ENCODE assay signal across 8 mouse cellular contexts in the genomic region with DNA sequence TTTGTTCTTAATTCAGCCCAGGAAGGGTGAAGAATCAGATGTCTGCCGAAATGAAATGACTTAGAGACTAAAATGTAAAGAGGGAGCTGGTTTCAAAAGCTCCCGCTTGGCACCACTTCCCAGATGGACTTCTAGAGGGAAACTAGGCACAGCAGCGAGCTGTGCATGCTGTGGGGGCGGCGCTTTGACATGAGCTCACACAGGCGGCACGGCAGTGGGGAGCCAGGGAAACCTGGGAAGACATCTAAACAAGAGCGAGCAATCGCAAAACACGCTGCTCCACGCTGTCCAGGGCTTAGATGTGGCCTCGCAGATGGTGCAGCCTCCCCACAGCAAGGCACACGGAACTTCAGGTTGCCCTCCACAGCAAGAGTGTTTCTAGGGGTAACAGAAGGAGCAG. TPM values are rescaled to one million over a fixed set of nuclear protein-coding genes. Genes with fewer than 3 reads are reported as not detected.
A peak's percentile ranks its signal among the peaks of the same experiment; 100 is the strongest.
DNase-seq lines count a peak whose midpoint lies in the region; ATAC-seq and TF ChIP-seq lines count a peak whose summit lies in the region.

No protein-coding gene starts in this region.

- H3K9ac ChIP-seq in intestine, embryonic 14.5 days (ENCODE audit: low read length): no peak overlapping the region
- H3K9ac ChIP-seq in intestine, postnatal 0 days (ENCODE audit: low read depth, low read length): no peak overlapping the region
- H3K9ac ChIP-seq in limb, embryonic 14.5 days (ENCODE audit: low read depth, low read length, severe bottlenecking): peak overlapping the region; percentile 1; the same call in 1 of the 2 replicates

- H3K4me1 ChIP-seq in intestine, embryonic 14.5 days (replicated peaks; ENCODE audit: control insufficient read depth, insufficient read depth, low read length): peaks cover 93% of the 10 kb centered on the region
- peaks cover 23% of the 10 kb centered on the region for H3K4me1 ChIP-seq in intestine, postnatal 0 days (replicated peaks; ENCODE audit: control insufficient read depth, insufficient read depth, low read length)
- peaks cover 88% of the 10 kb centered on the region for H3K4me1 ChIP-seq in embryonic facial prominence, embryonic 10.5 days
- peaks cover 84% of the 10 kb centered on the region for H3K4me1 ChIP-seq in limb, embryonic 14.5 days (ENCODE audit: control insufficient read depth, insufficient read depth, low read length)

- H3K27me3 ChIP-seq in intestine, embryonic 14.5 days (replicated peaks; ENCODE audit: control insufficient read depth, insufficient read depth, low read length): no peaks in the 10 kb centered on the region
- no peaks in the 10 kb centered on the region for H3K27me3 ChIP-seq in intestine, postnatal 0 days (replicated peaks; ENCODE audit: control insufficient read depth, insufficient read depth, low read length)
- no peaks in the 10 kb centered on the region for H3K27me3 ChIP-seq in embryonic facial prominence, embryonic 10.5 days (replicated peaks; ENCODE audit: low read depth, poor library complexity, severe bottlenecking)
- H3K27me3 ChIP-seq in limb, embryonic 14.5 days (ENCODE audit: control insufficient read depth, insufficient read depth, low read length): no peaks in the 10 kb centered on the region

- no peak for TF ChIP-seq CTCF in intestine, postnatal 0 days (IDR thresholded peaks at IDR 0.05; ENCODE audit: low read depth)

- DNase-seq in intestine, embryonic 14.5 days (ENCODE audit: low spot score): peak; percentile 65
- DNase-seq in R1 (ENCODE audit: low read depth, low spot score): peak; percentile 44
- DNase-seq in embryonic facial prominence, embryonic 10.5 days (ENCODE audit: low spot score): peak; percentile 48
- peak; percentile 43 for DNase-seq in limb, embryonic 14.5 days (ENCODE audit: low spot score)
- DNase-seq in T-cell, adult 2 months (ENCODE audit: low spot score): no peak
- DNase-seq in gastrocnemius, postnatal 4 days (ENCODE audit: low spot score in 2 of 2): no peak
- DNase-seq in urinary bladder, adult 18-20 months (ENCODE audit: low spot score in 2 of 2): no peak

- H3K4me2 ChIP-seq in intestine, embryonic 14.5 days (ENCODE audit: low read length): peak overlapping the region; percentile 26
- no peak overlapping the region; the same call in 1 of the 2 replicates for H3K4me2 ChIP-seq in intestine, postnatal 0 days (replicated peaks; ENCODE audit: low read depth)
- H3K4me2 ChIP-seq in limb, embryonic 14.5 days (replicated peaks; ENCODE audit: low read depth, low read length, severe bottlenecking): no peak overlapping the region; the same call in 1 of the 2 replicates

- peak overlapping the region; percentile 82 for H3K27ac ChIP-seq in intestine, embryonic 14.5 days (ENCODE audit: low read depth)
- no peak overlapping the region for H3K27ac ChIP-seq in intestine, postnatal 0 days (ENCODE audit: low read depth, low read length)
- peak overlapping the region; percentile 65 for H3K27ac ChIP-seq in embryonic facial prominence, embryonic 10.5 days (replicated peaks)
- H3K27ac ChIP-seq in limb, embryonic 14.5 days (replicated peaks; ENCODE audit: low read depth, low read length): peak overlapping the region; percentile 30

- no peaks in the 10 kb centered on the region for H3K9me3 ChIP-seq in intestine, embryonic 14.5 days (ENCODE audit: control insufficient read depth, low read length)
- no peaks in the 10 kb centered on the region for H3K9me3 ChIP-seq in intestine, postnatal 0 days (ENCODE audit: control insufficient read depth)
- H3K9me3 ChIP-seq in embryonic facial prominence, embryonic 10.5 days: no peaks in the 10 kb centered on the region
- no peaks in the 10 kb centered on the region for H3K9me3 ChIP-seq in limb, embryonic 14.5 days (ENCODE audit: control insufficient read depth, low read length)

- no peak for TF ChIP-seq POLR2A in limb, embryonic 14.5 days (IDR thresholded peaks at IDR 0.05; ENCODE audit: borderline replicate concordance, extremely low read depth, insufficient read depth, insufficient read length)

- H3K4me3 ChIP-seq in intestine, embryonic 14.5 days (ENCODE audit: low read depth, low read length): no peak overlapping the region
- H3K4me3 ChIP-seq in intestine, postnatal 0 days (ENCODE audit: low read depth, low read length): no peak overlapping the region
- H3K4me3 ChIP-seq in embryonic facial prominence, embryonic 10.5 days: peak overlapping the region; percentile 9; the same call in 1 of the 2 replicates
- H3K4me3 ChIP-seq in limb, embryonic 14.5 days (replicated peaks; ENCODE audit: low read length): no peak overlapping the region

- 20% methylated on average over 13 of the region's 13 CpGs for WGBS in intestine, embryonic 14.5 days
- 60% methylated on average over 13 of the region's 13 CpGs for WGBS in intestine, postnatal 0 days
- WGBS in embryonic facial prominence, embryonic 10.5 days: 47% methylated on average over 13 of the region's 13 CpGs
- WGBS in limb, embryonic 14.5 days: 29% methylated on average over 13 of the region's 13 CpGs

- H3K36me3 ChIP-seq in intestine, embryonic 14.5 days (ENCODE audit: control insufficient read depth, insufficient read depth, low read length): peaks cover 21% of the 10 kb centered on the region
- peaks cover 15% of the 10 kb centered on the region; the same call in 1 of the 2 replicates for H3K36me3 ChIP-seq in intestine, postnatal 0 days (ENCODE audit: control insufficient read depth, insufficient read depth)
- H3K36me3 ChIP-seq in embryonic facial prominence, embryonic 10.5 days (replicated peaks): peaks cover 99% of the 10 kb centered on the region
- H3K36me3 ChIP-seq in limb, embryonic 14.5 days (ENCODE audit: control insufficient read depth, insufficient read depth, low read length): peaks cover 31% of the 10 kb centered on the region

- no peak for ATAC-seq in intestine, embryonic 14.5 days (replicated peaks; ENCODE audit: low FRiP score, low TSS enrichment, low read depth)
- ATAC-seq in intestine, postnatal 0 days: no peak
- no peak for ATAC-seq in limb, embryonic 14.5 days (ENCODE audit: low FRiP score, low read depth)

RNA-seq across cellular contexts. Expression of a gene that starts 23.2 kb away (rescaled TPM):
- polyA plus RNA-seq in intestine, embryonic 14.5 days (2014; fragmentation: Nextera tagmentation; extraction: Ambion mirVana): 361 and 379 TPM in 2 replicates
- 132 and 138 TPM in 2 replicates for polyA plus RNA-seq in intestine, postnatal 0 days (2015; fragmentation: Nextera tagmentation; extraction: Ambion mirVana)
- 478 and 497 TPM in 2 replicates for polyA plus RNA-seq in embryonic facial prominence, embryonic 10.5 days (2016; fragmentation: Nextera tagmentation; extraction: Ambion mirVana)
- 231 and 297 TPM in 2 replicates for polyA plus RNA-seq in limb, embryonic 14.5 days (2012; rRNA removed)
- polyA plus RNA-seq in limb, embryonic 14.5 days (2014; fragmentation: Nextera tagmentation; extraction: Ambion mirVana): 304 and 351 TPM in 2 replicates
- 10 to 100 TPM; 80.2 to 89.7 TPM for total RNA-seq in gastrocnemius, postnatal 4 days (2021)

Comparison
In these comparisons a context has a peak if more than half of its experiments do, and no peak if none do; other contexts are left out.
1. DNase-seq: peak in intestine, embryonic 14.5 days (single experiment), R1 (single experiment), embryonic facial prominence, embryonic 10.5 days (single experiment) and limb, embryonic 14.5 days (single experiment); none in T-cell, adult 2 months (single experiment), gastrocnemius, postnatal 4 days (0 of 2) and urinary bladder, adult 18-20 months (0 of 2).